Mouse (Mus musculus): ENCODE results near the gene Ier5. TPM values are rescaled to one million over a fixed set of nuclear protein-coding genes. Genes with fewer than 3 reads are reported as not detected.
A peak's percentile ranks its signal among the peaks of the same experiment; 100 is the strongest.

Ier5 gene
- polyA plus RNA-seq, 1 experiment, result 38.1 TPM

GRCm38 (mm10) chr1:155121977-155122939, 22.8 kb upstream of the Ier5 start:
- 63% methylated on average over 21 of the region's 21 CpGs for WGBS
- H3K4me3 ChIP-seq (replicated peaks; ENCODE audit: extremely low read depth, low read depth, low read length), result no peak overlapping the region
- peak; percentile 51 for DNase-seq

GRCm38 (mm10) chr1:155119719-155120118, 20.3 kb upstream of the Ier5 start:
- no peak for DNase-seq
- Histone ChIP-seq H3K4me1 (ENCODE audit: control insufficient read depth, insufficient read depth, low read length) (no peaks in the 10 kb centered on the region; the same call in 1 of the 2 replicates), H3K4me3 (replicated peaks; ENCODE audit: extremely low read depth, low read depth, low read length) (no peak overlapping the region)
- 92% methylated on average over 1 of the region's 1 CpGs for WGBS
- no peak for TF ChIP-seq POLR2A (IDR thresholded peaks at IDR 0.05; ENCODE audit: borderline replicate concordance, extremely low read depth, low read depth, low read length)
- no peak for TF ChIP-seq CTCF (IDR thresholded peaks at IDR 0.05; ENCODE audit: insufficient read depth, low read length)

More at GRCm38 (mm10) chr1:155121977-155122939, 22.8 kb upstream of the Ier5 start:
- no peaks in the 10 kb centered on the region; the same call in 1 of the 2 replicates for H3K4me1 ChIP-seq (ENCODE audit: control insufficient read depth, insufficient read depth, low read length)
- no peak for TF ChIP-seq POLR2A (IDR thresholded peaks at IDR 0.05; ENCODE audit: borderline replicate concordance, extremely low read depth, low read depth, low read length)

DNA sequence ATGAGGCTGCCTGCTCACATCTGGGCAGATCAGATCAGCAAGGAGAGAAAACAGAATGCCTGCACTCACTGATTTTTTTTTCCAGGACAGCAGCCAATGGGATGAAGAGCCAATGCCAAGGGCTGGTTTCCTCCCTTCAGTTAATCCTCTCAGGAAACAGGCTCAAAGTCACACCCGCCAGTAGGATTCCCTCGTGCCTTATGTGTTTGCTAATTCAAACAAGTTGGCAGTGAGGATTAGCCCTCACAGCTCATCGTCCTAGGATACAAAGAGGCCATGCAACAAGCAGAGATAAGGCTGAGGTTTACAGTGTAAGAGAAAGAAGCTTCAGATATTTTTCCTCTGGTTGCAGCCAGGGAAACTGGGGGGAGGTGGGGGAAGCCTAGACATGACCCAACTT, 14.5 kb upstream of the Ier5 start:
- Histone ChIP-seq H3K4me1 (ENCODE audit: control insufficient read depth, insufficient read depth, low read length) (no peaks in the 10 kb centered on the region; the same call in 1 of the 2 replicates), H3K4me3 (replicated peaks; ENCODE audit: extremely low read depth, low read depth, low read length) (no peak overlapping the region)
- TF ChIP-seq CTCF (IDR thresholded peaks at IDR 0.05; ENCODE audit: insufficient read depth, low read length) (no peak), POLR2A (IDR thresholded peaks at IDR 0.05; ENCODE audit: borderline replicate concordance, extremely low read depth, low read depth, low read length) (no peak)
- no peak for DNase-seq
- WGBS, result 21% methylated on average over 3 of the region's 3 CpGs

GRCm38 (mm10) chr1:155112875-155113274, 13.4 kb upstream of the Ier5 start:
- Histone ChIP-seq H3K4me3 (replicated peaks; ENCODE audit: extremely low read depth, low read depth, low read length) (no peak overlapping the region), H3K4me1 (ENCODE audit: control insufficient read depth, insufficient read depth, low read length) (peaks cover 5% of the 10 kb centered on the region; the same call in 1 of the 2 replicates)
- DNase-seq, result no peak
- WGBS, result 90% methylated on average over 1 of the region's 1 CpGs
- TF ChIP-seq POLR2A (IDR thresholded peaks at IDR 0.05; ENCODE audit: borderline replicate concordance, extremely low read depth, low read depth, low read length) (no peak), CTCF (IDR thresholded peaks at IDR 0.05; ENCODE audit: insufficient read depth, low read length) (no peak)

GRCm38 (mm10) chr1:155112118-155112517, 12.7 kb upstream of the Ier5 start:
- no peak for DNase-seq
- TF ChIP-seq POLR2A (IDR thresholded peaks at IDR 0.05; ENCODE audit: borderline replicate concordance, extremely low read depth, low read depth, low read length) (no peak), CTCF (IDR thresholded peaks at IDR 0.05; ENCODE audit: insufficient read depth, low read length) (no peak)
- 59% methylated on average over 4 of the region's 4 CpGs for WGBS
- Histone ChIP-seq H3K4me1 (ENCODE audit: control insufficient read depth, insufficient read depth, low read length) (peaks cover 5% of the 10 kb centered on the region; the same call in 1 of the 2 replicates), H3K4me3 (replicated peaks; ENCODE audit: extremely low read depth, low read depth, low read length) (no peak overlapping the region)

GRCm38 (mm10) chr1:155111491-155111890, 12.1 kb upstream of the Ier5 start:
- DNase-seq, result no peak
- 80% methylated on average over 6 of the region's 6 CpGs for WGBS
- no peak for TF ChIP-seq CTCF (IDR thresholded peaks at IDR 0.05; ENCODE audit: insufficient read depth, low read length)
- no peak for TF ChIP-seq POLR2A (IDR thresholded peaks at IDR 0.05; ENCODE audit: borderline replicate concordance, extremely low read depth, low read depth, low read length)
- no peak overlapping the region for H3K4me3 ChIP-seq (replicated peaks; ENCODE audit: extremely low read depth, low read depth, low read length)
- peaks cover 5% of the 10 kb centered on the region; the same call in 1 of the 2 replicates for H3K4me1 ChIP-seq (ENCODE audit: control insufficient read depth, insufficient read depth, low read length)

GRCm38 (mm10) chr1:155109387-155110350, 10.2 kb upstream of the Ier5 start:
- WGBS, result 32% methylated on average over 18 of the region's 18 CpGs
- no peak for TF ChIP-seq CTCF (IDR thresholded peaks at IDR 0.05; ENCODE audit: insufficient read depth, low read length)
- TF ChIP-seq POLR2A (IDR thresholded peaks at IDR 0.05; ENCODE audit: borderline replicate concordance, extremely low read depth, low read depth, low read length), result no peak
- no peak for DNase-seq
- H3K4me3 ChIP-seq (replicated peaks; ENCODE audit: extremely low read depth, low read depth, low read length), result no peak overlapping the region
- H3K4me1 ChIP-seq (ENCODE audit: control insufficient read depth, insufficient read depth, low read length), result peaks cover 5% of the 10 kb centered on the region; the same call in 1 of the 2 replicates

- 30% methylated on average over 4 of the region's 4 CpGs for WGBS
- Histone ChIP-seq H3K4me1 (ENCODE audit: control insufficient read depth, insufficient read depth, low read length) (peaks cover 5% of the 10 kb centered on the region; the same call in 1 of the 2 replicates), H3K4me3 (replicated peaks; ENCODE audit: extremely low read depth, low read depth, low read length) (no peak overlapping the region)
- no peak for DNase-seq
- TF ChIP-seq CTCF (IDR thresholded peaks at IDR 0.05; ENCODE audit: insufficient read depth, low read length), result no peak
- no peak for TF ChIP-seq POLR2A (IDR thresholded peaks at IDR 0.05; ENCODE audit: borderline replicate concordance, extremely low read depth, low read depth, low read length)
Observed at GRCm38 (mm10) chr1:155108412-155108811, 9.0 kb upstream of the Ier5 start.

DNA sequence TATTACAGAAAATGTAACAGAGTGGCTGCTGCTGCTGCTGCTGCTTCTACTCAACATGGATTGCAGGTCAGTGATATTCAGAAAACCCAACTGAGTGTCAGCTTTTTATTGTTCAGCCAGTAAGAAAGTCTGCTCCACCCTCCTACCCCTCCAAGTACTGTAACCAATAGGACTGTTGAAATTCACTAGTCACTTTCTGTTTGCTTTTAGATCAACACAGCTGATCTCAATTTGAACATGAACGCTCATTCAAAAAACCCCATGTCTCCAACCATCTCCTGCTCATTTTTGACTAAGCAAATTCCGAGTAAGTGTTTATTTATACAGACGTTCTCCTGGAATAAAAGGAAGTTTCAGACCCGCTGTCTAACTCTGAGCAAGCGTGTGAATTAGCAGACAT, 8.4 kb upstream of the Ier5 start:
- Histone ChIP-seq H3K4me3 (replicated peaks; ENCODE audit: extremely low read depth, low read depth, low read length) (no peak overlapping the region), H3K4me1 (ENCODE audit: control insufficient read depth, insufficient read depth, low read length) (peaks cover 5% of the 10 kb centered on the region; the same call in 1 of the 2 replicates)
- TF ChIP-seq POLR2A (IDR thresholded peaks at IDR 0.05; ENCODE audit: borderline replicate concordance, extremely low read depth, low read depth, low read length) (no peak), CTCF (IDR thresholded peaks at IDR 0.05; ENCODE audit: insufficient read depth, low read length) (no peak)
- 10% methylated on average over 5 of the region's 5 CpGs for WGBS
- DNase-seq, result no peak
